Mouse (Mus musculus): ENCODE results near the gene Klhdc8a.
"Not testable (repeated sequence)": the region's sequence is repeated elsewhere in the genome, so short reads cannot be mapped to it uniquely, and the experiment has no call there.

Klhdc8a gene

GRCm38 (mm10) chr1:132343191-132343590, 44.8 kb downstream of the Klhdc8a start:
- DNase-seq (ENCODE audit: low spot score in 2 of 2), result no peak

GRCm38 (mm10) chr1:132343656-132344055, 45.2 kb downstream of the Klhdc8a start:
- DNase-seq (ENCODE audit: low spot score in 2 of 2), result no peak

- DNase-seq (ENCODE audit: low spot score in 2 of 2), result no peak
These were observed 47.1 kb downstream of the Klhdc8a start for GRCm38 (mm10) chr1:132345514-132345913.

DNA sequence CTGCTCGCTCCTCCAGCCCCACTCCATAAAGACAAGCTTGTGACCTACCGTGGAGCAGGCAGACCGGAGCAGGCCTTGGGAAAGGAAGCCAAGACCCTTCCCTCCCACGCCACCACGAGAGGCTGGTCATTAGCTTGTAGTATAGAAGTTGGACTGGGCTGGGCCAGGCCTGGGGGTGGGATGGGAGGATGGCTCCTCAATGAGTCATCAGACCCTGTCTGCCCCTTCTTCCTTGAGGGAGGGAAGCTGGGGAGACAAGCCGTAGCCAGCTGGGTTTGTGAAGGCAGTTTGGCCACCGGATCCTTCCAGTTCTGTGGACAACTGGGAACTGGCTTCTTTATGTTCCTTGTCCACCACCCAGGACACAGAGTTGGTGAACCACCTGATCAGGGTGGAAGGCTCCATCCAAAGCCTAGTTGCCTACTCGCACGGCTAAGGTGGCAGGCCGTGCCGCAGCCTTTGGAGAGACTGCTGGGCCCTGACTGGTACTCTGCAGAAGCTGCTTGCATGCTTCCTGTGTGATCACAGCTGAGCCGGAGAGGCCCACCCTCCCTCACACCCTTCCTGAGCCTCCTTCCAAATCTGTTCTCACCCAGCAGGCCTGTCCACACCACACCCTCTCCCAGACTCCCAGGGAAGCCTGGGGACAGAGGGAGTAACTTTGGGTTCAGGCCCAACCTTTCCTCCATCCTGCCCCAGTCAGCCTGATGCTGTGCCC, 47.9 kb downstream of the Klhdc8a start:
- no peak for DNase-seq (ENCODE audit: low spot score in 2 of 2)

- DNase-seq (ENCODE audit: low spot score in 2 of 2), result no peak
These were observed 48.5 kb downstream of the Klhdc8a start for GRCm38 (mm10) chr1:132346951-132347350.

DNA sequence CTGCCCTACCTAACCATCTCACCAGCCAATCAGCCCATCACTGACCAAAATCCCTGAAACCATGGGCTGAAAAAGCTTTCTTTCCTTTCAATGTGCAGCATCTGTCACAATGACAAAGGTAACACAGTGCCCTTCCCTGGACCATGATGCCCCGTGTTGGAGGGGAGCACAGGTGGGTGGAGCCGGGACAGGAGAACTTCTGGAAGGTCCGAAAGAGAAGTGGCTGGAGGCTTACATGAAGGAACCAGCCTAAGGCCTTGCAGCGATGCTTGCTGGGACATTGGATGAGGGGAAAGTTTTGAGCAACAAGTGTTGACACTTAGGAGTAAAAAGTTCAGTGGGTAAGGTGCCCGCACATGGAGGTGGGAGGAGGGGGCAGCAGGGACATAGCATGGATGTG, 50.0 kb downstream of the Klhdc8a start:
- DNase-seq (ENCODE audit: low spot score in 2 of 2), result no peak

DNA sequence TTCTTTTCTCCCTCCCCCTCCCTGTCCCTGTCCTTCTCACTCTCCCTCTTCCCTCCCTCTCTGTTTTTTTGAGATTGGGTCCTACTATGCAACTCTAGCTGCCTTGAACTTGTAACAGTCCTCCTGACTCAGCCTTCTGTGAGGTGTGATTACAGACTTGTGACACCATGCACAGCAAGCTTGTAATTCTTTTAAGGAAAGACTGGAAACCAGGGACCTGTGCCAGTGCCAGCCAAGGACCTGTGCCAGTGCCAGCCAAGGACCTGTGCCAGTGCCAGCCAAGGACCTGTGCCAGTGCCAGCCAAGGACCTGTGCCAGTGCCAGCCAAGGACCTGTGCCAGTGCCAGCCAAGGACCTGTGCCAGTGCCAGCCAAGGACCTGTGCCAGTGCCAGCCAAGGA, 50.6 kb downstream of the Klhdc8a start:
- DNase-seq (ENCODE audit: low spot score in 2 of 2), result not testable (repeated sequence)

GRCm38 (mm10) chr1:132349601-132350000, 51.2 kb downstream of the Klhdc8a start:
- not testable (repeated sequence) for DNase-seq (ENCODE audit: low spot score in 2 of 2)

- no peak for DNase-seq (ENCODE audit: low spot score in 2 of 2)
These were observed 52.6 kb downstream of the Klhdc8a start for GRCm38 (mm10) chr1:132351058-132351457.

- no peak for DNase-seq (ENCODE audit: low spot score in 2 of 2)
These were observed 55.0 kb downstream of the Klhdc8a start for GRCm38 (mm10) chr1:132353389-132353788.

- no peak for DNase-seq (ENCODE audit: low spot score in 2 of 2)
These were observed 55.8 kb downstream of the Klhdc8a start for GRCm38 (mm10) chr1:132354234-132354633.

DNA sequence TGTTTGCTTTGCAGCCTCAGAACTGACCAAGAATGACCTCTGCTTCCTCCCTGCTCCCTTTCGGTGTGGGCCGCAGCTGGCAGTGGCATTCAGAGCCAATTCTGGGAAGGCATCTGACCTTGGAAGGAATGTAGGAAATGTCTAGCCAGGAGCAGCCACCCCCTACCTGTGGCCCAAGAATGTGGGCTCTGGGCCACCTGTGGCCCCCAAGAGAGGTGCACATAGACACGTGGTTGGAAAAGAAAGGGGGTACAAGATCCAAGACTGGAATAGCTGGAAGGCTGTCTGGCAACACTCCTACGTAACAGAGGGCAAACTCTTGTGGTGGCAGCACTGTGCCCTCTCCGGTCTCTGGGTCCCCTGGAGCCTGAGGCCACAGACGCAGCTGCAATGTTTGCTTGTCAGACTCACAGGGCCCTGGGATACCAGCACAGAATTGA, 56.8 kb downstream of the Klhdc8a start:
- DNase-seq (ENCODE audit: low spot score in 2 of 2), result no peak

GRCm38 (mm10) chr1:132355841-132356242, 57.4 kb downstream of the Klhdc8a start:
- DNase-seq (ENCODE audit: low spot score in 2 of 2), result peak; percentile 65 to 84

- no peak for DNase-seq (ENCODE audit: low spot score in 2 of 2)
These were observed 58.4 kb downstream of the Klhdc8a start for GRCm38 (mm10) chr1:132356841-132357240.

Data from frontal cortex, postnatal 10 days (tissue).